Mouse (Mus musculus): Measurements from ENCODE around the gene Klb.

- no peak for TF ChIP-seq GATA1 (IDR thresholded peaks at IDR 0.05; ENCODE audit: borderline replicate concordance, low read length)
- TF ChIP-seq FLI1 (IDR thresholded peaks at IDR 0.05; ENCODE audit: low read length): no peak
Observed at GRCm38 (mm10) chr5:65329971-65330370, 18.1 kb upstream of the Klb start.
